Mouse (Mus musculus) hindbrain, embryonic 14.5 days (tissue): ENCODE results near the gene Creb3l2. TPM values are rescaled to one million over a fixed set of nuclear protein-coding genes. Genes with fewer than 3 reads are reported as not detected.

ENCODE experiments used
- ATAC-seq: fragments of 200-750 bp; cut with Nextera tagmentation; 2 replicates; pipeline ENCODE4 v1.8.0; 2017; ENCODE audit warnings: moderate number of reproducible peaks, mild to moderate bottlenecking, moderate TSS enrichment, moderate library complexity; ENCODE audit not compliant: low FRiP score
- DNase-seq: peaks from one replicate; pipeline ENCODE4 v3.0.0-alpha.2; 2015; ENCODE audit warnings: low spot score
- H3K27ac ChIP-seq: fragments of 300-500 bp; sonication (generic); 2 replicates; pipeline ENCODE4 v1.5.1; 2014; ENCODE audit warnings: mild to moderate bottlenecking, moderate library complexity
- H3K27me3 ChIP-seq: fragments of 300-500 bp; sonication (generic); 2 replicates; pipeline ENCODE4 v1.6.1; 2014; ENCODE audit warnings: mild to moderate bottlenecking, low read length, mixed read lengths; ENCODE audit not compliant: control insufficient read depth, insufficient read depth
- H3K36me3 ChIP-seq: fragments of 300-500 bp; sonication (generic); replicated peaks from 2 replicates; pipeline ENCODE4 v1.6.1; 2014; ENCODE audit not compliant: control insufficient read depth, insufficient read depth
- H3K4me1 ChIP-seq: fragments of 300-500 bp; sonication (generic); replicated peaks from 2 replicates; pipeline ENCODE4 v1.6.1; 2014; ENCODE audit warnings: antibody characterized with exemption, low read length, mixed read lengths; ENCODE audit not compliant: control insufficient read depth, insufficient read depth
- H3K4me2 ChIP-seq: fragments of 300-500 bp; sonication (generic); replicated peaks from 2 replicates; pipeline ENCODE4 v1.6.1; 2014; ENCODE audit warnings: mild to moderate bottlenecking, moderate library complexity
- H3K4me3 ChIP-seq: fragments of 300-500 bp; sonication (generic); replicated peaks from 2 replicates; pipeline ENCODE4 v1.5.1; 2014; ENCODE audit warnings: mild to moderate bottlenecking, low read length
- H3K9ac ChIP-seq: fragments of 300-500 bp; sonication (generic); 2 replicates; pipeline ENCODE4 v1.6.1; 2014
- H3K9me3 ChIP-seq: fragments of 300-500 bp; sonication (generic); 2 replicates; pipeline ENCODE4 v1.6.1; 2016; ENCODE audit warnings: low read length; ENCODE audit not compliant: control insufficient read depth
- WGBS: fragments of 180-500 bp; shearing (Covaris S2); extraction: QIAGEN DNeasy Blood & Tissue Kit; methylation state at CpG from one replicate; pipeline ENCODE4 v1.1.7; 2014; 5-methylcytosine and 5-hydroxymethylcytosine counted together
- polyA plus RNA-seq: library from polyadenylated mRNA; unstranded; fragments of >200 nt; fragmentation: Nextera tagmentation; extraction: Ambion mirVana; gene quantifications from 2 replicates; pipeline ENCODE4 v1.2.1, GENCODE M21; 2014

Gene Creb3l2
- polyA plus RNA-seq, 1 experiment from 2014 or later, result 5.5 TPM

DNA sequence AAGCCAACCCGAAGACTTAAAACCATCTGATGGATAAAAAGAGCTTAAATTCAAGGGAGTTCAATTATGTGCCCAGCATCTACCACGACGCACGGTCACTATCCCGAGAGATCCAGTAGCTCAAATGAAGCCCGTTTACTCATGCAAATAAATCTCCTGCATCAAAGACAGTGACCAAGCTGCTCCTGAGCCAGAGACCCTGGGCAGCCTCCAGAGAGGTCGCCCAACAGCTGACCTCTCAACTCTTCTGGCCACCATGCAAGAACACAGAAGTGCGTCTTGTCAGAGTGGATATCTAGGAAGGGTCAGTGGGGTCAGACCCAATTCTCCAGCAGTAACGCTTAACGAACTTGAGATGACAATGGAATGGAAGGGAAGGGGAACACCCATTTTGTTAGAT is 35.9 kb downstream of the Creb3l2 start:
- Histone ChIP-seq H3K27me3 (no peaks in the 10 kb centered on the region), H3K27ac (no peak overlapping the region), H3K9ac (no peak overlapping the region), H3K4me3 (no peak overlapping the region), H3K4me1 (no peaks in the 10 kb centered on the region), H3K4me2 (no peak overlapping the region), H3K36me3 (no peaks in the 10 kb centered on the region), H3K9me3 (no peaks in the 10 kb centered on the region)
- WGBS, result 79% methylated on average over 10 of the region's 10 CpGs
- ATAC-seq, result no peak
- no peak for DNase-seq

DNA sequence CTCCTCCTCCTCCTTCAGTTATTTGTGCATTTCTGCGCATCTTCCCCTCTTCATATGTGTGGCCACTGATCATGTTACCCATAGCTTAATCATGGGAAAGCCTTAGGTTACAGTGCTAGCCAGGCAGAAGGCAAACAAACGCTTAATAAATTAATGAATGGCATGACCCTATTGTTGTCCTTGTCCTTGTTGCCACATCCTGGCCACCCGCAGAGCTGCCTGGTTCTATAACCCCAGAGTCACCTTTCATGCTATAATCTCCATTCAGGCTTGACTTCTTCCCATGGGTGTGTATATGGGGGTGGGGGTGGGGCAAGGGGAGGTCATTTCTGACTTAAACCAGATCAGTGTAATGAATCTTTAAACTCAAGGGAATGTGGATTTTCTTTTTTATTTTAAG is 37.6 kb downstream of the Creb3l2 start:
- no peaks in the 10 kb centered on the region for H3K27me3 ChIP-seq
- no peaks in the 10 kb centered on the region for H3K9me3 ChIP-seq
- DNase-seq, result no peak
- 0 out of 2 replicates have a peak, but pooled peaks cover 6% of the 10 kb centered on the region for H3K4me1 ChIP-seq
- no peak overlapping the region for H3K9ac ChIP-seq
- H3K36me3 ChIP-seq, result no peaks in the 10 kb centered on the region
- H3K4me3 ChIP-seq, result no peak overlapping the region
- ATAC-seq, result no peak
- no peak overlapping the region for H3K27ac ChIP-seq
- H3K4me2 ChIP-seq, result no peak overlapping the region
- 41% methylated on average over 3 of the region's 3 CpGs for WGBS

DNA sequence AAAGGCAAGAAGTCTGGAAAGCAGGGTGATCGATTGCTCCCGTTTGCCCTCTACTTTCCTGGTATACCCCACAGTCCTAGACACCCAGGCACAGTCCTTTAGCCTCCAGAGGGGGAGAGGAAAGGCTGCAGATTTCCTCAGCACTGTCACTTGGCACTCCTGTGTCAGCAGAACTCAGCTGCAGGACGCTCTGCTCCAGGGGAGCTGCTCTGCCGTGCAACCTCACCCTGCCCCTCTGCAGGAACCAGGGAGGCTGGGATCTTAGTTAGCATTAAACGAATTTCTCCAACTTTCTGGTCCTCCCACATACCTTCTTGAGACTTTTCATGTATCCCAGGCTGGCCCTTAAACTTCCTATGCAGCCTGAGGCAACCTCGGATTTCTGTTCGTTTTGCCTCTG is 40.0 kb downstream of the Creb3l2 start:
- WGBS, result 60% methylated on average over 7 of the region's 7 CpGs
- H3K9ac ChIP-seq, result no peak overlapping the region
- no peaks in the 10 kb centered on the region for H3K27me3 ChIP-seq
- no peak overlapping the region for H3K4me2 ChIP-seq
- ATAC-seq (no peak), DNase-seq (no peak)
- H3K4me3 ChIP-seq, result no peak overlapping the region
- 0 out of 2 replicates have a peak, but pooled peaks cover 6% of the 10 kb centered on the region for H3K4me1 ChIP-seq
- H3K9me3 ChIP-seq, result no peaks in the 10 kb centered on the region
- H3K36me3 ChIP-seq, result no peaks in the 10 kb centered on the region
- H3K27ac ChIP-seq, result no peak overlapping the region

- Histone ChIP-seq H3K27me3 (no peaks in the 10 kb centered on the region), H3K4me1 (0 out of 2 replicates have a peak, but pooled peaks cover 6% of the 10 kb centered on the region), H3K27ac (no peak overlapping the region), H3K4me2 (no peak overlapping the region), H3K36me3 (no peaks in the 10 kb centered on the region), H3K9ac (no peak overlapping the region), H3K4me3 (no peak overlapping the region), H3K9me3 (no peaks in the 10 kb centered on the region)
- ATAC-seq, result no peak
- no peak for DNase-seq
- WGBS, result 82% methylated on average over 11 of the region's 11 CpGs
Measured at GRCm38 (mm10) chr6:37400866-37401525, 41.0 kb downstream of the Creb3l2 start.

DNA sequence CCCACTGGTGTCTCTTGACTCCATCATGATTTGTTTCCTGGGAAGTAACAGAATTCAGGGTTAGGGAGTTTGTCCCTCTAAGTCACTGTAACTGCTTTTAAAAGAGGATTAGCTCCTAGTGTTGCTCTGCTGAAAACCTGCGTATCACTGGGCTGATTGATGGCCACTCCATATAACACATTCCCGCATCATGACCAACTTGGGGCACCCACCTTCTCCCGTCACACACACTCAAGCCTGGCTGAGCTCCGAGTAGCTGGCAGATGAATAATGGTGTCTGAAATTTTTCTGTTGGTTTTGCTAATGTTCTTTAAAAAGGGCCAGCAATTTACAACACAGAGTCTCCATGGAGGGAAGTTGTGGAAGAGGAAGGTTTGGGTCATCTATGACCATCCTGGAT is 41.8 kb downstream of the Creb3l2 start:
- DNase-seq, result no peak
- WGBS, result 91% methylated on average over 4 of the region's 4 CpGs
- Histone ChIP-seq H3K4me1 (0 out of 2 replicates have a peak, but pooled peaks cover 6% of the 10 kb centered on the region), H3K4me3 (no peak overlapping the region), H3K27ac (no peak overlapping the region), H3K27me3 (no peaks in the 10 kb centered on the region), H3K4me2 (no peak overlapping the region), H3K36me3 (no peaks in the 10 kb centered on the region), H3K9ac (no peak overlapping the region), H3K9me3 (no peaks in the 10 kb centered on the region)
- no peak for ATAC-seq

DNA sequence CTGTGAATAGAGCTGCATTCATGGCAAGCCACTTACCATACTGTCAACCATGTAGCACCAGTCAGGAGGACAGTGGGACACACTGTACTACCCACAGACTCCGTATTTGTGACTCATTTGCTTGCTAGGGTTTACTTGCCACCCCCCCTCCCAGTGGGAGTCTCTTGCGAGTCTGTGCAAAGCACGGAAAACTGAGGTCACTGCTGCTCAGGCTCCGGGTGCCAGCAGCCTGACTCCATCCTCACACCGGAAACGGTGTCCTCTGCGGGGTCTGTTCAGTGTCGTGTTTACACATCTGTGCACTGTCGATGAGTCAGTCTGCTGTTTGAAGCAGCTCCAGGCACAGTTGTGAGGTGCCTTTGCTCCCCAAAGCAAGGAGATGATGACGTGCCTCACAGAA is 43.0 kb downstream of the Creb3l2 start:
- no peak overlapping the region for H3K27ac ChIP-seq
- DNase-seq (no peak), ATAC-seq (no peak)
- no peak overlapping the region for H3K4me2 ChIP-seq
- no peak overlapping the region for H3K9ac ChIP-seq
- no peaks in the 10 kb centered on the region for H3K9me3 ChIP-seq
- WGBS, result 83% methylated on average over 10 of the region's 10 CpGs
- H3K27me3 ChIP-seq, result no peaks in the 10 kb centered on the region
- H3K4me1 ChIP-seq, result 0 out of 2 replicates have a peak, but pooled peaks cover 6% of the 10 kb centered on the region
- no peak overlapping the region for H3K4me3 ChIP-seq
- no peaks in the 10 kb centered on the region for H3K36me3 ChIP-seq

DNA sequence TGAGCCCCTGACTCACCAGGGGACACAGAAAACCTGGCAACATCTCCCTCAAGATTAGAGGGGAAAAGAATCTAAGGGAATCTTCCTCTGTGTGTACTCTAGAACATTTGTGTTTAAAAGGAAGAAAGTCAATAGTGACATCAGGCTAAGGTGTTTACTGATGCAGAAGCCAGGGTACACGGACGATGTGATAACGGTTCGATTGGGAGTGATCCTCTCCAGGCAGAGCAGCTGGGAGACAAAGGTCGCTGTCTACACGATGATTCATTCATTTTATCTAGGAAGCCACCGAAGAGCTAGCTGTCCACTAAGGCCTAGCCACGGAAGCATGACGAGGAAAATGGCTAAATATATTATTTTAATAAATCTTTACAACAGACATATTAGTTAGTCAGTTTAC is 44.0 kb downstream of the Creb3l2 start:
- H3K27ac ChIP-seq, result no peak overlapping the region
- 77% methylated on average over 9 of the region's 9 CpGs for WGBS
- no peaks in the 10 kb centered on the region for H3K36me3 ChIP-seq
- no peak overlapping the region for H3K4me3 ChIP-seq
- DNase-seq, result no peak
- no peak for ATAC-seq
- H3K27me3 ChIP-seq, result no peaks in the 10 kb centered on the region
- H3K4me1 ChIP-seq, result 0 out of 2 replicates have a peak, but pooled peaks cover 6% of the 10 kb centered on the region
- H3K9me3 ChIP-seq, result no peaks in the 10 kb centered on the region
- no peak overlapping the region for H3K9ac ChIP-seq
- H3K4me2 ChIP-seq, result no peak overlapping the region

GRCm38 (mm10) chr6:37397254-37397653 is 44.7 kb downstream of the Creb3l2 start:
- H3K9ac ChIP-seq, result no peak overlapping the region
- 96% methylated on average over 4 of the region's 4 CpGs for WGBS
- no peak overlapping the region for H3K27ac ChIP-seq

DNA sequence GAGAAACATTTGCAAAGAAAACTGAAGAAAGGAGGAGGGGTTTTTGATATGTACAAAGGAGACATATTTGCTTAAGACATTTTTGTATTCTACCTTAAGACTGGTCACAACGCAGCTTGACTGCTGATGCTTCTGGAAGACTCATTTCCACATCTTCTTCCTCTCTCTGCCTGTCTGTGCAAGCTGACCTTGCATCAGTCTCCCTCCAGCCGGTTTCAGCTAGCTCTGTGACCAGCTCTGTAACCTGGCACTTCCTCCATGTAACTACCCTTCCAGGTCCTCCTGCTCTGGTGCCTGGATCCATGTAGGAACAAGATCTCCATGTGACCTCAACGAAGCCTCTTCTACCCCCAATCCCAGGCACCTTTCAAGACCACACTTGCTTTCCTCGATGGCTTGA is 45.8 kb downstream of the Creb3l2 start:
- Histone ChIP-seq H3K9me3 (no peaks in the 10 kb centered on the region), H3K27me3 (no peaks in the 10 kb centered on the region), H3K27ac (no peak overlapping the region), H3K9ac (no peak overlapping the region), H3K4me1 (0 out of 2 replicates have a peak, but pooled peaks cover 6% of the 10 kb centered on the region), H3K36me3 (no peaks in the 10 kb centered on the region), H3K4me3 (no peak overlapping the region), H3K4me2 (no peak overlapping the region)
- 89% methylated on average over 4 of the region's 4 CpGs for WGBS
- no peak for DNase-seq
- no peak for ATAC-seq

More at GRCm38 (mm10) chr6:37397254-37397653, 44.7 kb downstream of the Creb3l2 start:
- Histone ChIP-seq H3K27me3 (no peaks in the 10 kb centered on the region), H3K36me3 (no peaks in the 10 kb centered on the region), H3K9me3 (no peaks in the 10 kb centered on the region), H3K4me2 (no peak overlapping the region), H3K4me1 (0 out of 2 replicates have a peak, but pooled peaks cover 6% of the 10 kb centered on the region), H3K4me3 (no peak overlapping the region)
- DNase-seq, result no peak
- ATAC-seq, result no peak

DNA sequence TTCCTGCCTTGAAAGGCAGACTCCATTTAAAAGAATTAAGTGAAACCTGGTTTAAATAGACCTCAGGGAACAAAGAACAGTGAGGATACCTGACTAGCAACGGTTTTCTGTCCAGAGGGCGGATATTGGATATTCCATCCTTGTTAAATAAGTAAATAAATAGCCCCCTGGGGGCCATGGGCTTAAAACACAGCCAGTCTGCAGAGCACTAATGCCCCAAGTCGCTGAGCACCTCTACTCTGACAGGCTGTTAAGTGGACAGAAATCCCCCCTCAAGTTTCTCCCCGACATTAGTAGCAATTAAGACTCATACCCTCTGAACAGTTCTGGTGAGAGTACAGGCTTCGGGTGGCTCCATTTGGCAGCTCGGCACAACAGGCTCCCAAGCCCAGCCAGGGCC is 48.7 kb downstream of the Creb3l2 start:
- no peaks in the 10 kb centered on the region for H3K36me3 ChIP-seq
- no peaks in the 10 kb centered on the region for H3K27me3 ChIP-seq
- H3K4me1 ChIP-seq, result no peaks in the 10 kb centered on the region
- no peak overlapping the region for H3K27ac ChIP-seq
- no peak overlapping the region for H3K4me3 ChIP-seq
- H3K9ac ChIP-seq, result no peak overlapping the region
- no peak for DNase-seq
- no peak for ATAC-seq
- WGBS, result 60% methylated on average over 6 of the region's 6 CpGs
- H3K9me3 ChIP-seq, result no peaks in the 10 kb centered on the region
- H3K4me2 ChIP-seq, result no peak overlapping the region
